Mouse (Mus musculus) adrenal gland, postnatal 14 days (tissue): Measurements from ENCODE around the gene Tmed6. TPM values are rescaled to one million over a fixed set of nuclear protein-coding genes. Genes with fewer than 3 reads are reported as not detected.
"Not testable (repeated sequence)": the region's sequence is repeated elsewhere in the genome, so short reads cannot be mapped to it uniquely, and the experiment has no call there.

Experiments
- DNase-seq: peaks from one replicate; pipeline ENCODE4 v3.0.0; 2021; ENCODE audit warnings: mixed read lengths
- long read RNA-seq, 2 experiments: library from polyadenylated mRNA; stranded (forward); transcript quantifications; one replicate each; pipeline ENCODE4 v2.0.0; 2021
- total RNA-seq: library from RNA; stranded (reverse); gene quantifications from 2 replicates; pipeline ENCODE4 v1.2.3, GENCODE M21; 2021

Tmed6 gene
- total RNA-seq, result not detected in 2 replicates
- long read RNA-seq, experiment 1, result 0 reads
- long read RNA-seq, experiment 2, result 0 reads

DNA sequence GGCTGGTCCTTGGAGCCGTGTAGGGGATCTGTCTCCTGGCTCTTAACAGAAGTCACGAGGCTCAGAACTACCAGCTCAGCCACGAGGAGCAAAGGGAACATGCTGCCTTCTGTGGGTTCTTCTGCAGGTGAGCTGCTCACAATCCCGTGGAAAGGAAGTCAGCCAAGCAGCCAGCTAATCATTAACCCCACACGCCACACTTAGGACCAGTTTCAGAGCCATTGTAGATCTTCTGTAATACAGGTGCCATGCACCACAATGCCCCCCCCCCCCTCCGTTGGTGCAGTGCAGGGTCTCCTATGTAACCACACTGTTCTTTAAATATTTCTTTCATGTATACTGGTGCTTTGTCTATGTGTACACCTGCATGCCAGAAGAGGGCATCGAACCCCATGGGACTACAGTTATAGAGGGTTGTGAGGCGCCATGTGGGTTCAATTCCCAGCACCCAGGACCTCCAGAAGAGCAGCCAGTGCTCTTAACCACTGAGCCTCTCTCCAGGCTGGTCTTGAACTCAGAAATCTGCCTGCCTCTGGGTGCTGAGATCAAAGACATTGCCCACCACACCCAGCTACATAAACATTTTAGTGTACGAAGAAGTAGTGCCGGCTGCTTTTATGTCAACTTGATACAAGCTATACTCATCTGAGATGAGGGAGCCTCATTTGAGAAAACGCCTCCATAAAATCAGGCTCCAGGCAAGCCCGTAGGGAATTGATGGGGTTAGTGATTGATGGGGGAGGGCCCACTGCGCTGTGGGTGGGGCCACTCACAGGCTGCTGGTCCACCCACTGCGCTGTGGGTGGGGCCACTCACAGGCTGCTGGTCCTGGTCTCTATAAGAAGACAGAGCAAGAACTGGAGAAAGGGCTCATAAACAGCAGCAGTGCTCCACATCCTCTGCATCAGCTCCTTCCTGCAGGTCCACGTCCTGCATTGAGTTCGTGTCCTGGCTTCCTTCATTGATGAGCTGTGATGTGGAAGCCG is at the start of gene Tmed6:
Tmed6 (minus strand) TSS at position 134 of the 986 bp plus-strand sequence.
- DNase-seq, result peak; percentile 63

DNA sequence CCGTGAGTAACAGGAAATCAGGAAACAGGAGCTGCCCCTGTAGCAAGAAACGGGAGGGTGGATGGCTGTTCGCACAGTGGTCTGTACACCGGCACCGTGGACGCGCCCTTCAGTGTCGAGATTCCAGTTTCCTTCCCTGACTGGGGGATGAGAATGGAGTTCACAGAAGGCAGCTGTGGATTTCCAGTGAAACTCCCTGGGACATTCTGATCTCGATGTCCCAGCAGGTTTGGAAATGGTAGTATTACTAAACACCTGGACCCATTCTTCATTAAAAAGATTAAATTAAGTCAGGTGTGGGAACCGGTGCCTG is 49.5 kb upstream of the Tmed6 start:
- DNase-seq, result no peak

- peak; percentile 23 for DNase-seq
Observed at GRCm38 (mm10) chr8:107114150-107115007, 48.9 kb upstream of the Tmed6 start.

DNA sequence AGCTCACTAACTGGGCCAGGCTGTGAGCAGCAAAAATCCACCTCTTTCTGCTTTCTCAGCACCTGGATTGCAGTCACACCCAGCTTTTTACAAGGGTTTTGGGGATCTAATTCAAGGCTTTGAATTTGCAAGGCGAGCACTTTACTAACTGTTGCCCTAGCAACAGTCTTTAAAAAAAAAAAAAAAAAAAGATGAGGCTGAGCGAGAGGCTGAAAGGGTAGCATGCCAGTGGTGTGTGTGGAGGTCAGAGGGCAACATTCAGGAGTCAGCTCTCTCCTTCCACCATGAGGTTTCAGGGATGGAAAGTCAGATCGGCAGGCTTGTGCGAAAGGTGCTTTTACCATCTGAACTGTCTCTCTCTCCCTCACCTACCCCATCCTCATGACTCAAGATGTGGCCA is 47.8 kb upstream of the Tmed6 start:
- DNase-seq, result no peak

- peak; percentile 73 for DNase-seq
Observed at GRCm38 (mm10) chr8:107111340-107112105, 46.1 kb upstream of the Tmed6 start.

DNA sequence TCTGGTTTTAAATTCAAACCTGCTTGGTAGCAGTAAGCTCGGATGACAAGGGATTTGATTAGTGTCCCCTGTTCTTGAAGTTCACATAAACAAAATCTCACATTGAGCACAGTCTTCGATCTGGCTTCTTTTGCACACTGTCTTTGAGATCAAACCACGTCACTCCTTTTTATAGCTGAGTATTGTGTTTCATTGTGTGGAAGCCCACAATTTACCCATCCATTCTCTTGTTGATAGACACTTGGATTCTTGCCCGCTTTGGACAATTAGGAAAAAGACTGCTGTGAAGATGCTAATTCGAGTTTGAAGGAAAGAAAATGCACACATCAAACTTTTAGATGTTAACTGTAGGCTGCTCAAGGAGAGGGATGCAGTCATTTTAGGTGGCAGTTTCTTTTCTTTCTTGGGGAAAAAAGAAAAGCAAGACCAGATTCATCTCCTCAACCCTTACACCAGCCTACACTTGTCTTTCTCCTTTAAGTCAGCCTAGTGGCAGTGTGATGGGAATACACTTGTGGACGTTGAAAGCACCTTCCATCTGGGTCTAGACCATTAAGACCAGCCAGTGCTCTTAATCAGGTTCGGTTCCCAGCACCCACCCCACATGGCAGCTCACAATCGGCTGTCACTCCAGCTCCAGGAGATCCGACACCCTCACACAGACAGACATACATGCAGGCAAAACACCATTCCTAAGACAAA is 45.3 kb upstream of the Tmed6 start:
- DNase-seq, result no peak

GRCm38 (mm10) chr8:107109816-107110435 is 44.5 kb upstream of the Tmed6 start:
- DNase-seq, result no peak

DNA sequence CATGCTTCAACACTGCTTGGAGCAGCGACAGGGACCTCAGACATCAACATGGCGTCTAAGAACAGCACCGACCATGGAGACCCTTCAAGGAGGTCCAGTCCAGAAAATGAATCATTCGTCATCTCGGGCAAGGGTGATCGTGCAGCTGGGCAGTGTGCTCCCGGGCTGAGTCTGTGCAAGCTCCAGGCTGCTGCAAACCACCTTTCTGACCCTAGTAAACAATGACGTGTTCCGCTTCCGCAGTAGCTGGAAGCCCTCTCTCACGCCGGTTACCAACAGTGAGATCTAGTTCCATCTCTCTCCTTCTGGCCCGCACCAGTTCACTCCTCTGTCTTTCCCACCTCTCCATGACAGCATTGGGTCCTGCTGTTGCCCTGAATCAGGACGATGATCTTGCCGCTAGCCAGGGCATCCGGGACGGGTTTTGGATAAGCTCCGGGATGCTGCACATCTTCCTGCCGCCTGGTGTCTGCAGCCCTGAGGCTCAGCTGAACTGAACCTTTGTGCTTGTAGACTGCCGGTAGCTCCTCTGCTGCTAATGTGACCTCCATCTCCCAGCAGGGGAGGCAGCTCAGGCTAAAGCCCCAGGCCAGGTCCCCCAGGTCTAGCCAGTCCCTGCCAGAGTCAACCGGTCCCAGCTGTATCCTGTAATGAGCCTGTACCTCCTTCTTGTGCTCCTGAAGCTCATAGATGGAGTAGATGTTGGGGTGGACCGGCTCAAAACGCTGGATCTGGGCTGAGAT is 43.7 kb upstream of the Tmed6 start:
- peak; percentile 18 for DNase-seq

DNA sequence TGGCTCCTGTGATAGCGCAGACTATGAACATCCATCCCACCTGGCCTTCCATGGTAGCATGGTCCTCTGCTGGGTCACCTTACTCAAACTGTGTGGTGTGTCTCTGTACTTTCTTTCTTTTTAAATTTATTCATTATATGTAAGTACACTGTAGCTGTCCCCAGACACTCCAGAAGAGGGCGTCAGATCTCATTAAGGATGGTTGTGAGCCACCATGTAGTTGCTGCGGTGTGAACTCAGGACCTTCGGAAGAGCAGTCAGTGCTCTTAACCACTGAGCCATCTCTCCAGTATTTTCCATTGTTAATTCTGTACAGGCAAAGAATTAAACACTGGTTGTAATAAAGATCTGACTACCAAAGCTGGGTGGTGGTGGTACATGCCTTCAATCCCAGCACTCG is 42.6 kb upstream of the Tmed6 start:
- not testable (repeated sequence) for DNase-seq

GRCm38 (mm10) chr8:107104547-107104946 is 39.1 kb upstream of the Tmed6 start:
- peak; percentile 92 for DNase-seq

- DNase-seq, result no peak
Observed at GRCm38 (mm10) chr8:107100635-107101034, 35.2 kb upstream of the Tmed6 start.

DNA sequence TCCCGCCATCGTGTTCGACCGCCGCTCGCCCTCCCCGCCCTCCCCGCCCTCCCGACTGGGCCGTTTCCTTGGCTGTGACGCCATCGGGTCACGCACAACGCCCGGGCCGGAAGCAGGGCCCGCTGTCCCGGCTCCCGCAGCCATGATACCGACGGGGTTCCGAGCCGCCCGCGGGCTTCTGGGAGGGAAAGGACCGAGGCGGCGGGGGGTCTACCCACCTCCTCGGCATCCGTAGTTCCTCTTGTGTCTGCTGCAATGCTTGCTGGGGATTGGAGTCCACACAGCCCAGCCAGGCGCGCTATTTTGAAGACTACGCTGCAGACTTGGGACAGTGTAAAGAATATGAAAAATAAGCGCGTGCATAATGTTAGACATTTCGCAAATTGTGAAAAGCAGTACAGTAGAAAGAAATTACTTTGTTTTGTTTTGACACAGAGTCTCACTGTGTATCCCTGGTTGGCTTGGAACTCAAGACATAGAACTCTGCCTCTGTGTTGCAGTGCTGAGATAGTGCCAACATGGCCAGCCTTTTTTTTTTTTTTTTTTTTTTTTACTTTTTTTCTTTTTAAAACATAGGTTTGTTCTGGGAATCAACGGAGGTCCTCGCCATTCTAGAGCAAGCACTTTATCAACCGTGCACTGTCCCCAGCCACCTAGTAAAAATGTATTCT is 31.1 kb upstream of the Tmed6 start, which contains the start of gene Terf2:
Terf2 (minus strand) TSS at position 182 of the 671 bp plus-strand sequence.
- DNase-seq, result peak; percentile 98

DNA sequence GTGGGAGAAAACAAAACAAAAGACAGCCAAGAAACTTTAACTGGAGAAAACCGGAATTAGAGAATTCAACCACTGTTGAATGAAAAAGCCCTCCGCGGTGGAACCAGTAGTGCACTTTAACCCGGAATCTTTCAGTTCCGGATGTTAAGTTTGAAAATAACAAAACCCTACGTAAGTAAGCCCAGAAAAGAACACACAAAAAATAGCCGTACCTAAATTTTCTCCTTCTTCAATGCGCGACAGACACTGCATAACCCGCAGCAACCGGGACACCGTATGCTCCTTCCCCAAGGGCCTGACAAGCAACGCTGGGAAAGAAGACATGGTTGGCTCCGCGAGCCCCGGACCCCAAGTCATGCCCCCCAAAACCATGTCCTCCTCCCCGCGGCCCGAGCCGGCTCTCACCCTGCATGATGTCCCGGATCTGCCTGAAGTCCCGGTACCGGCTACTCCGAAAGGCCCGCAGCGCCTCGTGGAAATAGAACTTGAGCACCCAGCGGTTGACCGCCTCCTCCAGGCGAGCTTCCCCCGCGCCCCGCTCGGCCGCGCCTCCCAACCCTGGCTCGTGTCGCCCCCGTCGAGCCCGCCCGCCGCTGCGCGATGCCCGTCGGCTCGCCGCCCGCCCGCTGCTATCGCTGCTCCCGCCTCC is 30.4 kb upstream of the Tmed6 start:
- no peak for DNase-seq

- DNase-seq, result no peak
Observed at GRCm38 (mm10) chr8:107090531-107090930, 25.1 kb upstream of the Tmed6 start.

DNA sequence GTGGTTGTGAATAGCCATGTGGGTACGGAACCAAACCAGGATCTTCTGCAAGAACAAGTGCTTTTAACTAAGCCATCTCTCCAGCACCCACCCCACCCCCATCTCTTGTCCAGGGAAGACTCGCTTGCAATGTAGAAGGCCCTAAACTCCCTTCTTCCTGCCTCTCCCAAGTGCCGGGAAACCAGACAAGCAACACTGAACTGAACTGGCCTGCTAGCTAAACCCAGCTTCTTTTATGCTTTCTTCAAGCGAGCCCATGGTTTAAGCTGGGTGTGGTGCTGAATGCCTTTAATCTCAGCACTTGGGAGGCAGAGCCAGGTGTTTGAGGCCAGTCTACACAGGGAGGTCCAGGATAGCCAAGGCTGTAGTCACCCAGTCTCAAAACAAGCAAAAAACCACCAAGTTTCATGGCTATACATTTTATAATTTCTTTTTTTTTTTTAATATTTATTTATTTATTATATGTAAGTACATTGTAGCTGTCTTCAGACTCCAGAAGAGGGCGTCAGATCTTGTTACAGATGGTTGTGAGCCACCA is 23.2 kb upstream of the Tmed6 start:
- DNase-seq, result no peak

DNA sequence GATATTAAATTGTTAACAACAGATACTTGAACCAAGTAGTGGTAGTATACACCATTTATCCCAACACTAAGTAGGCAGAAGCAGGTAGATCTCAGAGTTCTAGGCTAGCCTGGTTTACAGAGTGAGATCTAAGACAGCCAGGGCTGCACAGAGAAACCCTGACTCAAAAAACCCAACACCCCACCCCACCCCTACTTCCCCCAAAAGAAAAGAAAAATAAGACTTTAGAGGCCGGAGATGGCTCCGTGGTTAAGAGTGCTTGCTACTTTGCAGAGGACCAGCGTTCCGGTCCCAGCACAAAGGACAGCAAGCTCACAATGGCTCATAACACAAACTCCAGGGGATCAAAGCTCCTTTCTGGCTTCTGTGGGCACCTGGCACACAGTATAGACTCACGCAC is 20.6 kb upstream of the Tmed6 start:
- DNase-seq, result no peak

- DNase-seq, result peak; percentile 25
Observed at GRCm38 (mm10) chr8:107085358-107085757, 19.9 kb upstream of the Tmed6 start.

DNA sequence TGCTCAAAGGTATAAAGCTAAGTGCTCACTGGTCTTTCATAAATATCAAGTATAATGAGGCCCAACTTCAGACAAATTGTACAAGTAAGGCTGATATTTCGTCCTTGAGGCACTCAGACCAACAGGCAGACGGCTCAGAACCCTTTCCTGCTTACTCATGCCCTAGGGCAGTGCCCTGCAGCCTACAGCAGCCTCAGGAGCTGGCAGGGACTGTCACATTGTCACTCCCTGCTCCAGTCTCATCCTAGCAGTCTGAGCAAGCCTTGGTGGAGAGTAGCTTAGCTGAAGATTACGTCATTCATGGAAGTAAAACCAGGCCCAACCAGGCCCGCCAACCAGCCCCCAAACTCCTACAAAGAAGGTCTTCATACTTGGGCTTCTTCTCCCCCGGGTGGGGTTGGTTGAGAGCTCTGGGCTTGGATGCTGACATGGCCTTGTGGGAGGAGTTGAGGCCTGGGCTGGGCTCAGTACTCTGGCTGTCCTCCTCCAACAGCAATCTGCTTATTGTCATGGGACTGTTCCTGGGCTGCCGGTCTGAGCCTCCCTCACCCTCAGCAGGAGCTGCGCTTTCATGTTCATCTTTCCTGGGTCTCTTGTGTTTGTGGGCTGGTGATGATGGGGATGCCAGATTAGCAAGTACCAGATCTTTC is 10.9 kb upstream of the Tmed6 start:
- DNase-seq, result peak; percentile 54
